Mouse (Mus musculus): ENCODE results near the gene Dab1. TPM values are rescaled to one million over a fixed set of nuclear protein-coding genes. Genes with fewer than 3 reads are reported as not detected.

Gene Dab1
- polyA plus RNA-seq, 1 experiment from 2014 or later = 77.5 TPM

GRCm38 (mm10) chr4:104548287-104548686 lies 929.1 kb downstream of the Dab1 start:
- Histone ChIP-seq H3K4me2 (ENCODE audit: low read length) (no peak overlapping the region), H3K4me1 (ENCODE audit: control insufficient read depth, insufficient read depth, low read depth, low read length) (no peaks in the 10 kb centered on the region; the same call in 1 of the 2 replicates), H3K4me3 (ENCODE audit: low read length) (no peak overlapping the region), H3K27ac (ENCODE audit: low read depth, low read length) (no peak overlapping the region), H3K27me3 (replicated peaks; ENCODE audit: control insufficient read depth, insufficient read depth, low read length) (no peaks in the 10 kb centered on the region), H3K36me3 (ENCODE audit: control insufficient read depth, insufficient read depth, low read length) (no peaks in the 10 kb centered on the region), H3K9ac (ENCODE audit: low read depth, low read length) (no peak overlapping the region), H3K9me3 (ENCODE audit: control insufficient read depth, low read length) (no peaks in the 10 kb centered on the region)
- ATAC-seq = no peak
- 81% methylated on average over 1 of the region's 1 CpGs for WGBS

GRCm38 (mm10) chr4:104550581-104551205 lies 931.5 kb downstream of the Dab1 start:
- no peaks in the 10 kb centered on the region for H3K27me3 ChIP-seq (replicated peaks; ENCODE audit: control insufficient read depth, insufficient read depth, low read length)
- H3K9ac ChIP-seq (ENCODE audit: low read depth, low read length) = no peak overlapping the region
- no peaks in the 10 kb centered on the region for H3K9me3 ChIP-seq (ENCODE audit: control insufficient read depth, low read length)
- no peak overlapping the region for H3K27ac ChIP-seq (ENCODE audit: low read depth, low read length)
- H3K4me1 ChIP-seq (ENCODE audit: control insufficient read depth, insufficient read depth, low read depth, low read length) = no peaks in the 10 kb centered on the region; the same call in 1 of the 2 replicates
- 78% methylated on average over 4 of the region's 4 CpGs for WGBS
- H3K4me2 ChIP-seq (ENCODE audit: low read length) = no peak overlapping the region
- H3K4me3 ChIP-seq (ENCODE audit: low read length) = no peak overlapping the region
- ATAC-seq = no peak
- no peaks in the 10 kb centered on the region for H3K36me3 ChIP-seq (ENCODE audit: control insufficient read depth, insufficient read depth, low read length)

- Histone ChIP-seq H3K9ac (ENCODE audit: low read depth, low read length) (no peak overlapping the region), H3K36me3 (ENCODE audit: control insufficient read depth, insufficient read depth, low read length) (no peaks in the 10 kb centered on the region), H3K4me3 (ENCODE audit: low read length) (no peak overlapping the region), H3K4me1 (ENCODE audit: control insufficient read depth, insufficient read depth, low read depth, low read length) (no peaks in the 10 kb centered on the region; the same call in 1 of the 2 replicates), H3K4me2 (ENCODE audit: low read length) (no peak overlapping the region), H3K27me3 (replicated peaks; ENCODE audit: control insufficient read depth, insufficient read depth, low read length) (no peaks in the 10 kb centered on the region), H3K27ac (ENCODE audit: low read depth, low read length) (no peak overlapping the region), H3K9me3 (ENCODE audit: control insufficient read depth, low read length) (no peaks in the 10 kb centered on the region)
- ATAC-seq = no peak
- WGBS = 89% methylated on average over 17 of the region's 17 CpGs
Measured at GRCm38 (mm10) chr4:104551390-104552070, 932.4 kb downstream of the Dab1 start.

GRCm38 (mm10) chr4:104555408-104555807 lies 936.2 kb downstream of the Dab1 start:
- Histone ChIP-seq H3K27ac (ENCODE audit: low read depth, low read length) (no peak overlapping the region), H3K36me3 (ENCODE audit: control insufficient read depth, insufficient read depth, low read length) (no peaks in the 10 kb centered on the region), H3K9ac (ENCODE audit: low read depth, low read length) (no peak overlapping the region), H3K4me1 (ENCODE audit: control insufficient read depth, insufficient read depth, low read depth, low read length) (no peaks in the 10 kb centered on the region; the same call in 1 of the 2 replicates), H3K4me3 (ENCODE audit: low read length) (no peak overlapping the region), H3K27me3 (replicated peaks; ENCODE audit: control insufficient read depth, insufficient read depth, low read length) (no peaks in the 10 kb centered on the region), H3K4me2 (ENCODE audit: low read length) (no peak overlapping the region), H3K9me3 (ENCODE audit: control insufficient read depth, low read length) (no peaks in the 10 kb centered on the region)
- 13% methylated on average over 2 of the region's 2 CpGs for WGBS
- ATAC-seq = peak; percentile 76

- Histone ChIP-seq H3K4me3 (ENCODE audit: low read length) (no peak overlapping the region), H3K4me1 (ENCODE audit: control insufficient read depth, insufficient read depth, low read depth, low read length) (no peaks in the 10 kb centered on the region), H3K27ac (ENCODE audit: low read depth, low read length) (no peak overlapping the region), H3K4me2 (ENCODE audit: low read length) (no peak overlapping the region), H3K27me3 (replicated peaks; ENCODE audit: control insufficient read depth, insufficient read depth, low read length) (no peaks in the 10 kb centered on the region), H3K36me3 (ENCODE audit: control insufficient read depth, insufficient read depth, low read length) (no peaks in the 10 kb centered on the region), H3K9me3 (ENCODE audit: control insufficient read depth, low read length) (no peaks in the 10 kb centered on the region), H3K9ac (ENCODE audit: low read depth, low read length) (no peak overlapping the region)
- 79% methylated on average over 5 of the region's 5 CpGs for WGBS
- ATAC-seq = no peak
Measured at GRCm38 (mm10) chr4:104563512-104563911, 944.4 kb downstream of the Dab1 start.

- no peak for ATAC-seq
- 81% methylated on average over 4 of the region's 4 CpGs for WGBS
- no peak overlapping the region for H3K9ac ChIP-seq (ENCODE audit: low read depth, low read length)
- H3K36me3 ChIP-seq (ENCODE audit: control insufficient read depth, insufficient read depth, low read length) = no peaks in the 10 kb centered on the region
- no peak overlapping the region for H3K4me2 ChIP-seq (ENCODE audit: low read length)
- peaks cover 3% of the 10 kb centered on the region; the same call in 1 of the 2 replicates for H3K4me1 ChIP-seq (ENCODE audit: control insufficient read depth, insufficient read depth, low read depth, low read length)
- H3K4me3 ChIP-seq (ENCODE audit: low read length) = no peak overlapping the region
- H3K27ac ChIP-seq (ENCODE audit: low read depth, low read length) = no peak overlapping the region
- H3K9me3 ChIP-seq (ENCODE audit: control insufficient read depth, low read length) = no peaks in the 10 kb centered on the region
- no peaks in the 10 kb centered on the region for H3K27me3 ChIP-seq (replicated peaks; ENCODE audit: control insufficient read depth, insufficient read depth, low read length)
Measured at GRCm38 (mm10) chr4:104570523-104570922, 951.4 kb downstream of the Dab1 start.

GRCm38 (mm10) chr4:104572440-104572839 lies 953.3 kb downstream of the Dab1 start:
- H3K4me1 ChIP-seq (ENCODE audit: control insufficient read depth, insufficient read depth, low read depth, low read length) = peaks cover 3% of the 10 kb centered on the region; the same call in 1 of the 2 replicates
- H3K36me3 ChIP-seq (ENCODE audit: control insufficient read depth, insufficient read depth, low read length) = no peaks in the 10 kb centered on the region
- H3K9ac ChIP-seq (ENCODE audit: low read depth, low read length) = no peak overlapping the region
- H3K4me3 ChIP-seq (ENCODE audit: low read length) = no peak overlapping the region
- ATAC-seq = no peak
- no peak overlapping the region for H3K27ac ChIP-seq (ENCODE audit: low read depth, low read length)
- WGBS = 67% methylated on average over 8 of the region's 8 CpGs
- H3K4me2 ChIP-seq (ENCODE audit: low read length) = no peak overlapping the region
- no peaks in the 10 kb centered on the region for H3K27me3 ChIP-seq (replicated peaks; ENCODE audit: control insufficient read depth, insufficient read depth, low read length)
- H3K9me3 ChIP-seq (ENCODE audit: control insufficient read depth, low read length) = no peaks in the 10 kb centered on the region

GRCm38 (mm10) chr4:104573419-104573818 lies 954.3 kb downstream of the Dab1 start:
- H3K27me3 ChIP-seq (replicated peaks; ENCODE audit: control insufficient read depth, insufficient read depth, low read length) = no peaks in the 10 kb centered on the region
- WGBS = 58% methylated on average over 7 of the region's 7 CpGs
- no peaks in the 10 kb centered on the region for H3K9me3 ChIP-seq (ENCODE audit: control insufficient read depth, low read length)
- no peak overlapping the region for H3K27ac ChIP-seq (ENCODE audit: low read depth, low read length)
- H3K36me3 ChIP-seq (ENCODE audit: control insufficient read depth, insufficient read depth, low read length) = no peaks in the 10 kb centered on the region
- peaks cover 3% of the 10 kb centered on the region; the same call in 1 of the 2 replicates for H3K4me1 ChIP-seq (ENCODE audit: control insufficient read depth, insufficient read depth, low read depth, low read length)
- no peak overlapping the region for H3K9ac ChIP-seq (ENCODE audit: low read depth, low read length)
- H3K4me3 ChIP-seq (ENCODE audit: low read length) = no peak overlapping the region
- no peak overlapping the region for H3K4me2 ChIP-seq (ENCODE audit: low read length)
- no peak for ATAC-seq

GRCm38 (mm10) chr4:104578370-104578769 lies 959.2 kb downstream of the Dab1 start:
- peaks cover 3% of the 10 kb centered on the region; the same call in 1 of the 2 replicates for H3K4me1 ChIP-seq (ENCODE audit: control insufficient read depth, insufficient read depth, low read depth, low read length)
- no peak overlapping the region for H3K4me3 ChIP-seq (ENCODE audit: low read length)
- H3K27me3 ChIP-seq (replicated peaks; ENCODE audit: control insufficient read depth, insufficient read depth, low read length) = no peaks in the 10 kb centered on the region
- no peak for ATAC-seq
- 31% methylated on average over 3 of the region's 3 CpGs for WGBS
- no peak overlapping the region for H3K27ac ChIP-seq (ENCODE audit: low read depth, low read length)
- no peaks in the 10 kb centered on the region for H3K9me3 ChIP-seq (ENCODE audit: control insufficient read depth, low read length)
- no peak overlapping the region for H3K9ac ChIP-seq (ENCODE audit: low read depth, low read length)
- H3K36me3 ChIP-seq (ENCODE audit: control insufficient read depth, insufficient read depth, low read length) = no peaks in the 10 kb centered on the region
- H3K4me2 ChIP-seq (ENCODE audit: low read length) = no peak overlapping the region
